Mouse (Mus musculus) cerebellum, adult 2 months (tissue): ENCODE data around the gene Mvb12b.

ENCODE experiments used
- CTCF ChIP-seq: fragments of 200-500 bp; IDR thresholded peaks from 2 replicates; pipeline ENCODE4 v1.5.1; 2011; ENCODE audit warnings: low read depth, mild to moderate bottlenecking, control low read depth, low read length, moderate library complexity, borderline replicate concordance; ENCODE audit not compliant: insufficient read depth
- POLR2A ChIP-seq: fragments of 200-500 bp; IDR thresholded peaks from 2 replicates; pipeline ENCODE4 v1.6.1; 2011; ENCODE audit warnings: low read length, control low read depth, borderline replicate concordance; ENCODE audit not compliant: insufficient read depth

GRCm38 (mm10) chr2:33846635-33847034 lies 41.1 kb downstream of the Mvb12b start:
- no peak for TF ChIP-seq POLR2A
- TF ChIP-seq CTCF = no peak
